Mouse (Mus musculus): ENCODE data around the gene Prr18.
"Not testable (repeated sequence)": the region's sequence is repeated elsewhere in the genome, so short reads cannot be mapped to it uniquely, and the experiment has no call there.

Gene Prr18

GRCm38 (mm10) chr17:8337159-8337558 lies at the start of gene Prr18:
Gene Prr18 (plus strand): TSS chr17:8337459.
- not testable (repeated sequence) for DNase-seq (ENCODE audit: low read depth, low spot score)

GRCm38 (mm10) chr17:8289993-8290679 lies 47.1 kb upstream of the Prr18 start:
- DNase-seq (ENCODE audit: low read depth, low spot score): no peak

- no peak for DNase-seq (ENCODE audit: low read depth, low spot score)
Observed at GRCm38 (mm10) chr17:8290736-8291135, 46.5 kb upstream of the Prr18 start.

DNA sequence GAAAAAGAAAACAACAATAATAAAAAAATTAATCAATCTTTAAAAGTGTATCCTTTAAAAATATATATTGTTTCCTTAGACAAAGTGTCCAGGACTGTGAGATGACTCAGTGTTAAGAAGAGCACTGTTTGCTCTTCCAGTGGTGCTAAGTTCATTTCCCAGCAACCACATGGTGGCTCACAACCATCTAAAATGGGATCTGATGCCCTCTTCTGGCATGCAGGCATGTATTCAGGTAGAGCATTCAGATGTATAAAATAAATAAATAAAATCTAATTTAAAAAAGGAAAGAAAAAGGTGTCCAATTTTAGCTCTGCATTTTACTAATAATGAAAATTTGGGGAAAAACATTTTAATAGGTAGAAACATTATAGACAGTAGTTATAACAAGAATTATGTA lies 41.4 kb upstream of the Prr18 start:
- DNase-seq (ENCODE audit: low read depth, low spot score): no peak

DNA sequence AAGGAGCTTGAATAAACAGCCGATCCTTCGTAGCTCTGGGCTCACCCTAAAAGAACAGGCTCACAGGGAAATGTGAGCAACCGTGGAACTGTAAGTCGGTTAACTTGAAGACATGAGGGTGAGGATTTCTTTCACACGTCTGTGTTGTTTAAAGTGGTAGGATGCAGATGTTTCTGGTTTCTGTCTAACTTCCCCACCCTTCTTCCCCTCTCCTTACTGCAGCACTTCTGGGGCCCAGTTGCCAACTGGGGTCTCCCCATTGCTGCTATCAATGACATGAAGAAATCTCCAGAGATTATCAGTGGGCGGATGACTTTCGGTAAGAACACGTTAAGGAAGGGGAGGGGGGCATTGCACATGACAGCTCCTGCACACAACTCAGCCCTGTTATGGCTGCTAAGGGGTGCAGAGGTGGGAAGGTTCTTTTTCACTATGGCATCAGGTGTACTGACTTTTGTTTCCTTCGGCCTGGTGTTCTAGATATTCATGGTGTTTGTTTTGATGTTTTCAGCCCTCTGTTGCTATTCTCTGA lies 40.9 kb upstream of the Prr18 start:
- no peak for DNase-seq (ENCODE audit: low read depth, low spot score)

DNA sequence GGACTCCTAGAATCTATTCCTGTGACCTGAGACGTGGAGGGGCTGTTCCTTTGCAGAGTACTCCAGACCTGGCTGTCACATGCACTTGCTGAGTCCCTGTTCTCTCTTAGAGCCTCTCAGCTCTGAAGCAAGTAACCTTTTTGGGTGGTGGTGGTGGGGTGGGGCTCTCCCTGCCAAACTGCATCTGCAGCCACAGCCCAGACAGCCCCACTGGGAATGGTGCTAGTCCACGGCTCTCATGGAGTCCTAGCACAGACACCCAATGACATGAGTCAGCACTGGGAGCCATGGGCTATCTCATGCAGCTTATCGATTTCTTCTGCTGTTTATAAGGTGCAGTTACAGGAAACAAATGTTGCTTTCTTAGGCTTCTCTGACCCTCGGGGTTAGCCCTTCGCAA lies 39.5 kb upstream of the Prr18 start:
- no peak for DNase-seq (ENCODE audit: low read depth, low spot score)

DNA sequence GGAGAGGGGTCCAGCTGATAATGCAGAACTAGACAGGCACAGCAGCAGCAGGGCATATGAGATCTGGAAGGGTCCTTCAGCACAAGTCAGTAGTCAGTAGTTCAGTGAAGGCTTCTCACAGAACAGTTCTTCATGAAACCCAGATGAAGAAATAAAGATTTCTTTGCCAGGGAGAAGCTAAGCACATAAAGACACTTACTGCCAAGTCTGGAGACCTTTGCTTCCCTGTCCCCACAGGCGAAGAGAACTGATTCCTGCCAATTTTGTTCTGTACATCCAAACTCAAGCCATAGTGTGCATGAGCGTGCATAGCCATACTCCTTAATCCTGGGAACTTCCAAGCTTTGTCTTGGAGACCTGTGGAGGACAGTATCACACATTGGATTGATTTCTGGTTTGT lies 39.0 kb upstream of the Prr18 start:
- no peak for DNase-seq (ENCODE audit: low read depth, low spot score)

GRCm38 (mm10) chr17:8299524-8299923 lies 37.7 kb upstream of the Prr18 start:
- no peak for DNase-seq (ENCODE audit: low read depth, low spot score)

DNA sequence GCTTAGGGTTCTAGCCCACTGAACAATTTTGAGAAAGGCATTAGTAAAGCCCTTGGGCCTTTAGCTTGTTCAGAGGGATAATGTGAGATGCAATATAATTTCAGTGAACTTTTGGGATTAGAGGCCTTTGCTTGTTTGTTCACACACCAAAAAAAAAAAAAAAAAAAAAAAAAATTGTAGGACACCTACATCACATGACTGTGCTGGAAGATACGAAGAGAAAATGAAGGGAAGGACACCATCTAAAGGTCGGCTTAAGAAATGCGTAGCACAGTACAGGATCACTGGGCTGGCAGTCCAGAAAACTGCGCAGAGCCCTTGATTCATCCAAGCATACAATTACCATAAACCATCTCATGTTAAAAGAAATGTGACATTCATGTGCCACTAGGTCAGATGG lies 35.7 kb upstream of the Prr18 start:
- DNase-seq (ENCODE audit: low read depth, low spot score): no peak

- DNase-seq (ENCODE audit: low read depth, low spot score): no peak
Observed at GRCm38 (mm10) chr17:8302772-8303438, 34.4 kb upstream of the Prr18 start.

DNA sequence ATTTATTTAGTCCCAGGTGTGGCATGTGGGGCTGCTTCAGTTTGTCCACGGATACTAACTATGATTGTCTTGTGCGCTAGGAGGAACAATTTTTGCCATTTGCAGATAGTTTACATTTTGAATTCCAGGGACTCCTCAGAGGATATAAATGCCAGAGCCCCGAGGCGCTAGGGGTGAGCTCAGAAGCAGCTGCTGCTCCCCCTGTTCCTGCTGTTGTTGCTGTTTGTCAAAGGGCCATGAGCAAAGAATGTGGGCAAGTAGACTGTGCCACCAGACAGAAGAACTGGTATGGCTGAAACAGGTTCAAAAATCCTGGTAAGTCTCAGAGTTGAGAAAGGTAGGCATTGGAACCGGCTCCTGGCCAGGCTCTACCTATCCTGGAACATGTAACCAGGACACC lies 33.6 kb upstream of the Prr18 start:
- DNase-seq (ENCODE audit: low read depth, low spot score): no peak

DNA sequence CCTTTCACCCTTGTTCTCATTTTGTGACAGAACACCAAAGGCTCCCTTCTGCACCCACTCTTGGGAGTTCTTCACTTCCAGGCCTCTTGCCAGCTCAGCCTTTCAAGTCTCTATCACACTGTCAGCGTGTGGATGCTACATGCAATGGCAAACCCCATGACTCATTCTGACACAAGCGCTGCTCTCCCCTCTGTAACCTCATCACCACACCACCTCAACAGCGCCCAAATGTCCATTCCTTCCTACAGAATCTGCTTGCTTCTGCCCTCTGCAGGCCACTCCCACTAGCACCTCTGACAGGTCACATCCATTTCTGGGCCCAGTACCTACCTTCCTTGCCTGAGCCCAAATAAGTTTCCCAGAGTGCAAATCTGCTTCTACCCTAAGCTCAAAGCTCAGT lies 31.5 kb upstream of the Prr18 start:
- DNase-seq (ENCODE audit: low read depth, low spot score): peak; percentile 18

- peak; percentile 78 for DNase-seq (ENCODE audit: low read depth, low spot score)
Observed at GRCm38 (mm10) chr17:8310838-8311614, 26.2 kb upstream of the Prr18 start, which contains the start of gene Sft2d1. Gene Sft2d1 (plus strand): TSS chr17:8311102.

GRCm38 (mm10) chr17:8311751-8312150 lies 25.5 kb upstream of the Prr18 start:
- DNase-seq (ENCODE audit: low read depth, low spot score): no peak

DNA sequence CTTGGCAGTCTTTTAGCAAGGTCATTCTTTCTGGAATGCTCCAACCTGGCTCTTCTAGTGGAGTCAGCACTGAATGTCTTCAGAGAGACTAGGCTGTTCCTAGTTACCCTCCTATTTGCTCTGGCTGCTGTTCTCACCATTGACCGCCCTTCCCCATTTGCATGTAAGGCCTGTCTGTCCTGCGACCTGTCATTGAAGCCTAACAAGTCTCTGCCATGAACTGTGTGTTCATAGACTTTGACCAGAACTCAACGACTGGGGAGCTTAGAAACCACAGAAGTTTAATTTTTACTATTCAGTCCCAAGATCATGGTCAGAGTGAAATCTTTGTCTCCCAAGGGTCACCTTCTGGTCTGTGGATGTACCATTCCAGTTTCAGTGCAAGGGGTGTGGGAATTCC lies 23.3 kb upstream of the Prr18 start:
- no peak for DNase-seq (ENCODE audit: low read depth, low spot score)

GRCm38 (mm10) chr17:8316251-8316650 lies 21.0 kb upstream of the Prr18 start:
- DNase-seq (ENCODE audit: low read depth, low spot score): no peak

- DNase-seq (ENCODE audit: low read depth, low spot score): not testable (repeated sequence)
Observed at GRCm38 (mm10) chr17:8326877-8327276, 10.4 kb upstream of the Prr18 start.

DNA sequence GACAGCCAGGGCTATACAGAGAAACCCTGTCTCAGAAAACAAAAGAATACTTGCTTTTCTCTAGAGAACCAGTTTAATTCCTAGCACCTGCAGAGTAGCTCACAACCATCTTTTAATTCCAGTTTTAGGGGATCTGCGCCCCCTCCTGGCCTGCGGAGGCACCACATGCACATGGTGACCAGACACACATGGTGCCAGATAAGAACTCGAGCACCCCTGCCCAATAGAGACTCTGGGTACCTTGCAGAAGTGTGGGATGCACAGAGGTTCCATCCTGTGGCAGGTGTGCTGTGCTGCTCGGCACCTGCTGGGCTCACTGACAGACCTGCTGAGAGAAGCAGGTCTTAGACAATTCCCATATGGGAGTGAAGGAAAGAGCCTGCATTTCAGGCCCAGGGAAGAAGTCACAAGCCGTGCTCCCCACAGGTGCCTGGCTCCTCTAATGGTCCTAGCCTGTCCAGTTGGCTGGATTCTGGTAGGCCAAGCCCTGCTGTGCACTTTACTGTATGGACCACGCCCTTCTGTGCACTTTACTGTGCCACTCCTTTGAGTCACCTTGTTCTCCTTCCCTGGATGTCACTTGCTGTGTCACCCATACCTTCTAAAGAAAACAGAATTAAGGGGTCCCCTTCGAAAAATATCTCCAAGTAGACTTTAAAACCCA lies 8.6 kb upstream of the Prr18 start:
- peak; percentile 39 for DNase-seq (ENCODE audit: low read depth, low spot score)

- DNase-seq (ENCODE audit: low read depth, low spot score): no peak
Observed at GRCm38 (mm10) chr17:8330602-8331001, 6.7 kb upstream of the Prr18 start.

GRCm38 (mm10) chr17:8339666-8340374 lies 2.6 kb downstream of the Prr18 start:
- DNase-seq (ENCODE audit: low read depth, low spot score): no peak

Measured in WW6 (cell line).